Mouse (Mus musculus) adrenal gland, adult 2 months (tissue): ENCODE results near the gene Cib1. TPM values are rescaled to one million over a fixed set of nuclear protein-coding genes. Genes with fewer than 3 reads are reported as not detected.

Experiments
- DNase-seq: peaks from one replicate; pipeline ENCODE4 v3.0.0; 2021
- polyA plus RNA-seq: library from polyadenylated mRNA; depleted of rRNA; stranded (reverse); fragments of >200 nt; gene quantifications from 2 replicates; pipeline ENCODE4 v1.2.3, GENCODE M21; 2012; rRNA removed
- total RNA-seq, 2 experiments: library from RNA; stranded (reverse); gene quantifications; 2 replicates each; pipeline ENCODE4 v1.2.3; 2021

Gene Cib1
- total and polyA plus RNA-seq, 3 experiments: 66.7 to 110 (median 75.3) TPM

DNA sequence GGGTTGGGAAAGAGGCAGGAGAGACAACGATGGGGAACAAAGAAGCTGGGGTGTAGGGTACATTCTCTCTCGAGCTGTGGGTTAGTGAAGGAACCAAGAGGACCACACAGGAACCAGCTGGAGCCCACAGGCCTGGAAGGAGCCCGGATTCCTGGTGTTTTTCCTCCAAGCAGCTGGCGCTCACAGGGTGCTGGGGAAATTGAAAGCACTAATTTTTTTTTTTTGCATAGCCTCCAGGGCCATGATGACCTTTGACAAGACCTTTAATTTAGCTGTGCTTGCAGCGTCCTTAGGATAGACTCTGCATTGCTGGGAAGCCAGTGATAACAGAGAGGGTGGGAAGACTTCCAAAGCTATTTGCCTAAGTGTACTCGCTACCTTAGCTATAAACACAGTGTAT is 47.6 kb downstream of the Cib1 start:
- peak; percentile 65 for DNase-seq

GRCm38 (mm10) chr7:80184551-80184950 is 48.1 kb downstream of the Cib1 start:
- peak; percentile 57 for DNase-seq

- no peak for DNase-seq
Measured at GRCm38 (mm10) chr7:80183969-80184368, 48.6 kb downstream of the Cib1 start.

GRCm38 (mm10) chr7:80183466-80183865 is 49.1 kb downstream of the Cib1 start:
- DNase-seq: no peak

DNA sequence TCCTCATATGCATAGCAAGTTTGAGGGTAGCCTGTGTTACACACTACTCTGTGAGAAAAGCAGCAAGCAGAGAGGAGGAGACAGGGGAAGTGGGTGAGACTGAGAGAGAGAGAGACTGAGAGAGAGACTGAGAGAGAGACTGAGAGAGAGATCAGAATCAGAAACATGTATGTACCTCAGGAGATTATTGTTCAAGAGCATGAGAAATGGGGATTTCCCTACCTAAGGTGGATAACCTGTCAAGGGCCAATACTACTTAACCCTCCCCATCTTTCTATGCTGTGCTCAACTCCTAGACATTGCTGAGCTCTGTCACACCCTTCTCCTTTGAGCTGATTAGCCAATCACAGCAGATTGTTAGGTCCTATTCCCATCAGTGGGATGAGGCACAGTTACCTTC is 50.5 kb downstream of the Cib1 start:
- DNase-seq: no peak

- no peak for DNase-seq
Measured at GRCm38 (mm10) chr7:80181078-80181477, 51.5 kb downstream of the Cib1 start.

DNA sequence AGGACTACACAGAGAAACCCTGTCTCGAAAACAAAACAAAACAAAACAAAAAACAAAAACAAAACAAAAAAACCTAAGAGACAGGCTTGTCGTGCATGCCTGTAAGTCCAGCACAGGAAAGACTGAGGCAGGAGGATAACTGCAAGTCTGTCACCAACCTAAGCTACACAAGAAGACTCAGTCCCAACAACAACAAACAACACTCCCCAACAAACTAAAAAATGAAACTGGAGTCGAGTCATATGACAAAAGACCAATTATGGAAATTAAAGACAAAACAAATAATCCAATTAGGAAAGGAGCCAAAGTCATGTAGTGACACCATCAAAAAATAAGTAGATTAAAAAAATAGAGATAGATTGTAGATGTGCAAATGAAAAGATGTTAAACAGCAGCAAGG is 52.4 kb downstream of the Cib1 start:
- no peak for DNase-seq

DNA sequence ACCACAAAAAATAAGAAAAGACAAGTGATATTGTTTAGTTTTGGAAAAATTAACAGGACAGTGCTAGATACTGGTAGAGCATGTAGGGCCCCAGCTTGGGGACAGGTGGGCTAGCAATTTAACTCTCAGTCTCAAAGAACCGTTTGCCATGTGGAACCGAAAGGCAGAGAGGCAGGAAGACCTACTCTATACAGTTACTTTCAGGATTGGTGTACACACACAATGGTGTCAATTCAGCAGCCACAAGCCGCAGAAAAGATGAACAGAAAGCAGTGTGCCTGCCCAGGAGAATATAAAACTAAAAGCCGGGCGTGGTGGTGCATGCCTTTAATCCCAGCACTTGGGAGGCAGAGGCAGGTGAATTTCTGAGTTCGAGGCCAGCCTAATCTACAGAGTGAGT is 52.8 kb downstream of the Cib1 start:
- DNase-seq: no peak

DNA sequence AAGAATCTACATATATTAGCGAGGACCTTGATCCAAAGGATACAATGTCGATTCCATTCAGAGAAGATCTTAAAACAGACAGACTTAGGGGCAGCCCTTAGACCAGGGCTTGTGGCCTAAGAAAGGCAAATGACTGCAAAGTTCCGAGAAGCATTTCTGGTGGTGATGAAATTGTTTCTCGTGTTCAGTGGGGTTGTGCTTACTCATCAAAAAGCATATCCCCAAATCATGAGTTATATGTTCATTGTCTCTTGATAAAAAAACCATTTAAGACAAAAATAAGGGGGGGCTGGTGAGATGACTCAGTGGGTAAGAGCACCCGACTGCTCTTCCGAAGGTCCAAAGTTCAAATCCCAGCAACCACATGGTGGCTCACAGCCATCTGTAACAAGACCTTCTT is 53.3 kb downstream of the Cib1 start:
- no peak for DNase-seq

DNA sequence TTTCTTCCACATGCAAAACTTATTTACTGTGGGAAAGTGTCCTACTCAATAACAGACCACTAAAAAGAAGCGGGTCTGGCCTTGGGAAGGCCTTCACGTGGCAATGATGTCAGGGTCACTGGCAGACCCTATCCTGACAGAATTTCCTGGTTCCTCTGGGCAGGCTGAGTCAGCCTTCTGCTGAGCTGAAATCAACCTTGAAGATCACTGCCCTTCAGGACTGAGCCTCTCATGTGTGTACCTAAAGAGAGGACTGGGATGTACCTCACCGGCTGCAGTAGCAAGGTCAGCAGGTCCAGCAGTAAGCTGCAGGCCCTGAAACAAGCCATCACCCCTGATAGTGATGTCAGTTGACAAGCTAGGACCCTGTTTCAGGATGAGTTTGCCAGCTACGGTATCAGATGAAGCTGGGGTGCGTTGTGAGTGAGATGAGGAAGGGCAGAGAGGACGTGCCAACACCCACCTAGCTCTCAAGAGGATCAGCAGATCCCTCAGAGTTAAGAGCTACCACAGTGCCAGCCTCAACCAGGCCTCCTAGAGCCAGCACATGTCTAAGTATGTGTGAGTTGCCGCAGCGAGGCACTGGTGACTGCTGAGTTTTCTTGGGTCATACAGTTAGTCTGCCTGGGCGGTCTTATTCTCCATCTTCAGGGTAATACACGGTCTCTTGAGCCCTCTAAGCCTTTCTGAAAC is 54.4 kb downstream of the Cib1 start:
- peak; percentile 77 for DNase-seq

GRCm38 (mm10) chr7:80177438-80177837 is 55.2 kb downstream of the Cib1 start:
- DNase-seq: no peak

Other genes starting within 250 kb of the Cib1 start
- gene Zfp710, start 208.0 kb downstream of the Cib1 start, total RNA-seq: 10 to 100 TPM; 14.0 to 25.5 TPM
- gene Zfp710, start 208.0 kb downstream of the Cib1 start, polyA plus RNA-seq: 24.1 and 24.8 TPM in 2 replicates
- 100 to 1,000 TPM in 1 of 2 experiments, 10 to 100 TPM in 1; 96.2 to 200 TPM for gene Idh2, start 117.4 kb downstream of the Cib1 start, total RNA-seq
- gene Idh2, start 117.4 kb downstream of the Cib1 start, polyA plus RNA-seq: 147 and 150 TPM in 2 replicates
- 10 to 100 TPM; 57.7 to 66.4 TPM for gene Sema4b, start 46.0 kb downstream of the Cib1 start, total RNA-seq
- 55.1 and 65.8 TPM in 2 replicates for gene Sema4b, start 46.0 kb downstream of the Cib1 start, polyA plus RNA-seq
- 1 to 10 TPM; 3.6 to 4.6 TPM for gene Gdpgp1, start 52 bp upstream of the Cib1 start, total RNA-seq
- gene Gdpgp1, start 52 bp upstream of the Cib1 start, polyA plus RNA-seq: 2.6 and 2.9 TPM in 2 replicates
- gene Ttll13, start 13.6 kb upstream of the Cib1 start, total RNA-seq: 1 to 10 TPM in 1 of 2 experiments, under 1 TPM in 1; 0.89 to 1.2 TPM
- 0.66 TPM in 2 replicates for gene Ttll13, start 13.6 kb upstream of the Cib1 start, polyA plus RNA-seq
- 10 to 100 TPM; 35.7 to 50.1 TPM for gene Ngrn, start 28.4 kb upstream of the Cib1 start, total RNA-seq
- gene Ngrn, start 28.4 kb upstream of the Cib1 start, polyA plus RNA-seq: 38.7 and 45.6 TPM in 2 replicates
- gene Vps33b, start 36.8 kb upstream of the Cib1 start, total RNA-seq: 10 to 100 TPM; 20.4 to 20.6 TPM
- 8.4 and 9.3 TPM in 2 replicates for gene Vps33b, start 36.8 kb upstream of the Cib1 start, polyA plus RNA-seq
- 1 to 10 TPM; 4.0 to 5.3 TPM for gene Prc1, start 61.6 kb upstream of the Cib1 start, total RNA-seq
- gene Prc1, start 61.6 kb upstream of the Cib1 start, polyA plus RNA-seq: 2.3 and 3.8 TPM in 2 replicates
- 10 to 100 TPM in 1 of 2 experiments, 1 to 10 TPM in 1; 7.4 to 10.5 TPM for gene Rccd1, start 91.6 kb upstream of the Cib1 start, total RNA-seq
- gene Rccd1, start 91.6 kb upstream of the Cib1 start, polyA plus RNA-seq: 9.0 and 12.9 TPM in 2 replicates
- gene Unc45a, start 108.2 kb upstream of the Cib1 start, total RNA-seq: 10 to 100 TPM; 66.5 to 73.0 TPM
- 69.1 and 76.9 TPM in 2 replicates for gene Unc45a, start 108.2 kb upstream of the Cib1 start, polyA plus RNA-seq
- 10 to 100 TPM; 45.5 to 50.8 TPM for gene Hddc3, start 110.3 kb upstream of the Cib1 start, total RNA-seq
- 25.1 and 36.4 TPM in 2 replicates for gene Hddc3, start 110.3 kb upstream of the Cib1 start, polyA plus RNA-seq
- 10 to 100 TPM; 77.2 to 99.3 TPM for gene Man2a2, start 138.6 kb upstream of the Cib1 start, total RNA-seq
- 252 and 304 TPM in 2 replicates for gene Man2a2, start 138.6 kb upstream of the Cib1 start, polyA plus RNA-seq
- 10 to 100 TPM in 1 of 2 experiments, 1 to 10 TPM in 1; 7.9 to 13.0 TPM for gene Fes, start 155.1 kb upstream of the Cib1 start, total RNA-seq
- gene Fes, start 155.1 kb upstream of the Cib1 start, polyA plus RNA-seq: 13.1 and 14.8 TPM in 2 replicates
- gene Furin, start 172.6 kb upstream of the Cib1 start, total RNA-seq: 100 to 1,000 TPM; 158 to 185 TPM
- gene Furin, start 172.6 kb upstream of the Cib1 start, polyA plus RNA-seq: 225 and 227 TPM in 2 replicates